Mouse (Mus musculus) MEL (cell line): ENCODE data around the gene Plxna4. TPM values are rescaled to one million over a fixed set of nuclear protein-coding genes. Genes with fewer than 3 reads are reported as not detected.

Experiments used
- DNase-seq: peaks from one replicate; pipeline ENCODE4 v3.0.0; 2011; ENCODE audit warnings: low read depth, low spot score
- H3K27ac ChIP-seq: 2 replicates; pipeline ENCODE4 v1.5.1; 2012; ENCODE audit warnings: low read depth, mild to moderate bottlenecking, control low read depth, low read length, moderate library complexity; ENCODE audit not compliant: control insufficient read depth
- H3K27me3 ChIP-seq, 2 experiments: fragments of 150-350 bp in 1 of 2; sonication (generic) in 1 of 2; 2 replicates each; pipeline ENCODE4 v1.6.1; 2012; ENCODE audit warnings: low read length in 2 of 2, mild to moderate bottlenecking in 2 of 2, improper control_type of control experiment in 1 of 2, moderate library complexity in 1 of 2; ENCODE audit not compliant: insufficient read depth in 2 of 2, control insufficient read depth in 1 of 2
- H3K36me3 ChIP-seq, 2 experiments: 2 replicates each; pipeline ENCODE4 v1.6.1; 2012 to 2014; ENCODE audit warnings: low read length in 2 of 2, improper control_type of control experiment in 1 of 2, inconsistent platforms in 1 of 2, mild to moderate bottlenecking in 1 of 2; ENCODE audit not compliant: insufficient read depth in 2 of 2, control insufficient read depth in 1 of 2
- H3K4me1 ChIP-seq, 2 experiments: fragments of 150-350 bp in 1 of 2; sonication (generic) in 1 of 2; 2 replicates each; pipeline ENCODE4 v1.6.1; 2012; ENCODE audit warnings: low read length in 2 of 2, improper control_type of control experiment in 1 of 2, mild to moderate bottlenecking in 1 of 2; ENCODE audit not compliant: insufficient read depth in 2 of 2, control insufficient read depth in 1 of 2
- H3K4me3 ChIP-seq, 2 experiments: fragments of 150-350 bp in 1 of 2; sonication (generic) in 1 of 2; 2 replicates each; pipeline ENCODE4 v1.5.1; 2012; ENCODE audit warnings: low read depth in 2 of 2, low read length in 2 of 2, mild to moderate bottlenecking in 2 of 2, moderate library complexity in 2 of 2, control low read depth in 1 of 2, improper control_type of control experiment in 1 of 2; ENCODE audit not compliant: control insufficient read depth in 1 of 2, insufficient read depth in 1 of 2
- H3K79me2 ChIP-seq: 2 replicates; pipeline ENCODE4 v1.6.1; 2012; ENCODE audit warnings: mild to moderate bottlenecking, low read length, moderate library complexity; ENCODE audit not compliant: control insufficient read depth, poor library complexity, insufficient read depth
- H3K9ac ChIP-seq: 2 replicates; pipeline ENCODE4 v1.6.1; 2012; ENCODE audit warnings: low read depth, mild to moderate bottlenecking, control low read depth, low read length, moderate library complexity; ENCODE audit not compliant: control insufficient read depth, poor library complexity, severe bottlenecking
- H3K9me3 ChIP-seq: fragments of 150-350 bp; sonication (generic); replicated peaks from 2 replicates; pipeline ENCODE4 v1.6.1; 2012; ENCODE audit warnings: mild to moderate bottlenecking, low read length, improper control_type of control experiment, moderate library complexity; ENCODE audit not compliant: insufficient read depth
- BHLHE40 ChIP-seq: IDR thresholded peaks from 2 replicates; pipeline ENCODE4 v1.6.1; 2012; ENCODE audit warnings: low read depth, mild to moderate bottlenecking, inconsistent platforms, low read length, improper control_type of control experiment, borderline replicate concordance
- CHD1 ChIP-seq: IDR thresholded peaks from 2 replicates; pipeline ENCODE4 v1.6.1; 2012; ENCODE audit warnings: low read depth, mild to moderate bottlenecking, inconsistent platforms, low read length, improper control_type of control experiment
- CHD2 ChIP-seq: IDR thresholded peaks from 2 replicates; pipeline ENCODE4 v1.6.1; 2011; ENCODE audit warnings: low read length, improper control_type of control experiment
- CTCF ChIP-seq, 3 experiments: IDR thresholded peaks in 2 of 3; conservative IDR thresholded peaks in 1 of 3; 2 replicates each; pipeline ENCODE4 v1.5.1; 2011 to 2012; ENCODE audit warnings: low read length in 3 of 3, low read depth in 2 of 3, mild to moderate bottlenecking in 2 of 3, improper control_type of control experiment in 1 of 3, inconsistent platforms in 1 of 3, mixed read lengths in 1 of 3, moderate library complexity in 1 of 3; ENCODE audit not compliant: control insufficient read depth in 1 of 3, insufficient read depth in 1 of 3, poor library complexity in 1 of 3, severe bottlenecking in 1 of 3
- E2F4 ChIP-seq: IDR thresholded peaks from 2 replicates; pipeline ENCODE4 v1.6.1; 2011; ENCODE audit warnings: low read depth, low read length, improper control_type of control experiment, borderline replicate concordance
- ELF1 ChIP-seq: IDR thresholded peaks from 2 replicates; pipeline ENCODE4 v1.6.1; 2014; ENCODE audit warnings: low read depth, mild to moderate bottlenecking, inconsistent platforms, low read length, improper control_type of control experiment, moderate library complexity
- EP300 ChIP-seq, 2 experiments: IDR thresholded peaks; 2 replicates each; pipeline ENCODE4 v1.6.1; 2011; ENCODE audit warnings: improper control_type of control experiment in 2 of 2, low read length in 2 of 2, low read depth in 1 of 2, mild to moderate bottlenecking in 1 of 2
- ETS1 ChIP-seq: IDR thresholded peaks from 2 replicates; pipeline ENCODE4 v1.6.1; 2012; ENCODE audit warnings: low read depth, mild to moderate bottlenecking, inconsistent platforms, low read length, improper control_type of control experiment, moderate library complexity
- GABPA ChIP-seq: IDR thresholded peaks from 2 replicates; pipeline ENCODE4 v1.6.1; 2012; ENCODE audit warnings: low read depth, mild to moderate bottlenecking, inconsistent platforms, low read length, improper control_type of control experiment, moderate library complexity
- JUND ChIP-seq: IDR thresholded peaks from 2 replicates; pipeline ENCODE4 v1.6.1; 2011; ENCODE audit warnings: low read depth, mild to moderate bottlenecking, improper control_type of control experiment, low read length
- MAFK ChIP-seq: IDR thresholded peaks from 2 replicates; pipeline ENCODE4 v1.6.1; 2011; ENCODE audit warnings: low read depth, mild to moderate bottlenecking, low read length, improper control_type of control experiment, borderline replicate concordance
- MAX ChIP-seq: IDR thresholded peaks from 2 replicates; pipeline ENCODE4 v1.6.1; 2011; ENCODE audit warnings: low read length, improper control_type of control experiment
- MAZ ChIP-seq: IDR thresholded peaks from 2 replicates; pipeline ENCODE4 v1.6.1; 2012; ENCODE audit warnings: low read depth, mild to moderate bottlenecking, inconsistent platforms, low read length, improper control_type of control experiment
- MEF2A ChIP-seq: IDR thresholded peaks from 2 replicates; pipeline ENCODE4 v1.6.1; 2014; ENCODE audit warnings: low read depth, mild to moderate bottlenecking, inconsistent platforms, low read length, improper control_type of control experiment; ENCODE audit not compliant: poor library complexity, insufficient replicate concordance, severe bottlenecking; ENCODE audit errors: extremely low read depth
- MXI1 ChIP-seq: IDR thresholded peaks from 2 replicates; pipeline ENCODE4 v1.6.1; 2011; ENCODE audit warnings: mild to moderate bottlenecking, low read depth, low read length, improper control_type of control experiment
- MYC ChIP-seq: IDR thresholded peaks from 2 replicates; pipeline ENCODE4 v1.6.1; 2011; ENCODE audit warnings: low read depth, mild to moderate bottlenecking, low read length, improper control_type of control experiment, moderate library complexity
- NELFE ChIP-seq: IDR thresholded peaks from 2 replicates; pipeline ENCODE4 v1.6.1; 2011; ENCODE audit warnings: low read depth, low read length, improper control_type of control experiment
- POLR2AphosphoS2 ChIP-seq: IDR thresholded peaks from 2 replicates; pipeline ENCODE4 v1.6.1; 2011; ENCODE audit warnings: low read length, improper control_type of control experiment
- POLR2AphosphoS5 ChIP-seq: IDR thresholded peaks from 2 replicates; pipeline ENCODE4 v1.6.1; 2012; ENCODE audit warnings: low read depth, borderline replicate concordance, mild to moderate bottlenecking, inconsistent platforms, low read length, moderate library complexity, mixed read lengths
- RAD21 ChIP-seq: IDR thresholded peaks from 2 replicates; pipeline ENCODE4 v1.6.1; 2011; ENCODE audit warnings: mild to moderate bottlenecking, low read depth, low read length, improper control_type of control experiment
- RCOR1 ChIP-seq: IDR thresholded peaks from 2 replicates; pipeline ENCODE4 v1.6.1; 2012; ENCODE audit warnings: low read depth, mild to moderate bottlenecking, inconsistent platforms, low read length, improper control_type of control experiment
- SIN3A ChIP-seq: IDR thresholded peaks from 2 replicates; pipeline ENCODE4 v1.6.1; 2012; ENCODE audit warnings: low read length, improper control_type of control experiment, inconsistent platforms
- SMC3 ChIP-seq: IDR thresholded peaks from 2 replicates; pipeline ENCODE4 v1.6.1; 2011; ENCODE audit warnings: low read depth, low read length, improper control_type of control experiment
- TAL1 ChIP-seq: IDR thresholded peaks from 2 replicates; pipeline ENCODE4 v1.6.1; 2012; ENCODE audit warnings: mild to moderate bottlenecking, inconsistent platforms, low read length, moderate library complexity, mixed read lengths
- TBP ChIP-seq: IDR thresholded peaks from 2 replicates; pipeline ENCODE4 v1.8.0; 2011; ENCODE audit warnings: low read depth, low read length, improper control_type of control experiment
- UBTF ChIP-seq: IDR thresholded peaks from 2 replicates; pipeline ENCODE4 v1.6.1; 2012; ENCODE audit warnings: low read depth, mild to moderate bottlenecking, inconsistent platforms, low read length, improper control_type of control experiment, moderate library complexity, borderline replicate concordance; ENCODE audit not compliant: insufficient read depth
- USF1 ChIP-seq: IDR thresholded peaks from 2 replicates; pipeline ENCODE4 v1.6.1; 2014; ENCODE audit warnings: low read depth, mild to moderate bottlenecking, inconsistent platforms, low read length, improper control_type of control experiment, moderate library complexity
- ZC3H11A ChIP-seq: IDR thresholded peaks from 2 replicates; pipeline ENCODE4 v1.6.1; 2012; ENCODE audit warnings: low read depth, mild to moderate bottlenecking, inconsistent platforms, low read length, improper control_type of control experiment
- ZMIZ1 ChIP-seq: IDR thresholded peaks from 2 replicates; pipeline ENCODE4 v1.6.1; 2012; ENCODE audit warnings: low read depth, mild to moderate bottlenecking, inconsistent platforms, low read length, improper control_type of control experiment, moderate library complexity
- ZNF384 ChIP-seq: IDR thresholded peaks from 2 replicates; pipeline ENCODE4 v1.6.1; 2012; ENCODE audit warnings: low read depth, mild to moderate bottlenecking, inconsistent platforms, low read length, improper control_type of control experiment
- polyA plus RNA-seq, 2 experiments: library from polyadenylated mRNA; stranded (reverse) in 1 of 2; unstranded in 1 of 2; fragments of >175 nt in 1 of 2; fragments of >200 nt in 1 of 2; gene quantifications; 2 replicates each; pipeline versions ENCODE4 v1.2.1 to v1.2.4; 2012; ENCODE audit warnings: low replicate concordance in 2 of 2, low read depth in 1 of 2; ENCODE audit not compliant: insufficient read length in 2 of 2, insufficient read depth in 1 of 2, missing spikeins in 1 of 2
- total RNA-seq: library from RNA; depleted of rRNA; stranded (reverse); fragments of 300-350 nt; gene quantifications from 2 replicates; pipeline ENCODE4 v1.2.3, GENCODE M21; 2012

Gene Plxna4
- total and polyA plus RNA-seq, 3 experiments = 0.01 TPM; not detected in 2

GRCm38 (mm10) chr6:32199616-32200015 lies 388.4 kb downstream of the Plxna4 start:
- no peak for DNase-seq
- H3K9me3 ChIP-seq = no peaks in the 10 kb centered on the region
- no peak overlapping the region for H3K27ac ChIP-seq
- H3K4me1 ChIP-seq = no peaks in the 10 kb centered on the region
- TF ChIP-seq TAL1 (no peak), ZC3H11A (no peak), JUND (no peak), MXI1 (no peak), ZMIZ1 (no peak), GABPA (no peak), POLR2AphosphoS2 (no peak), USF1 (no peak), NELFE (no peak), ELF1 (no peak), EP300 (IDR thresholded peaks at IDR 0.05; ENCODE audit: low read depth in 1 of 2, low read length in 2 of 2) (no peak), MAX (no peak), CHD2 (no peak), ZNF384 (no peak), UBTF (no peak), CTCF (IDR thresholded peaks at IDR 0.05 in 2 of 3, conservative IDR thresholded peaks at IDR 0.05 in 1 of 3; ENCODE audit: control insufficient read depth in 1 of 3, insufficient read depth in 1 of 3, low read depth in 2 of 3, low read length in 3 of 3, poor library complexity in 1 of 3, severe bottlenecking in 1 of 3) (no peak), MAZ (no peak), MEF2A (no peak), CHD1 (no peak), SIN3A (no peak)
- H3K4me3 ChIP-seq = no peak overlapping the region
- H3K36me3 ChIP-seq = no peaks in the 10 kb centered on the region
- no peak overlapping the region for H3K9ac ChIP-seq
- H3K27me3 ChIP-seq = no peaks in the 10 kb centered on the region
- no peaks in the 10 kb centered on the region for H3K79me2 ChIP-seq

- Histone ChIP-seq H3K9ac (no peak overlapping the region), H3K79me2 (no peaks in the 10 kb centered on the region), H3K27me3 (no peaks in the 10 kb centered on the region), H3K27ac (no peak overlapping the region), H3K4me3 (no peak overlapping the region), H3K4me1 (no peaks in the 10 kb centered on the region), H3K36me3 (no peaks in the 10 kb centered on the region), H3K9me3 (no peaks in the 10 kb centered on the region)
- no peak for DNase-seq
- TF ChIP-seq TAL1 = no peak
- no peak for TF ChIP-seq MAFK
- TF ChIP-seq NELFE = no peak
- TF ChIP-seq POLR2AphosphoS5 = no peak
- no peak for TF ChIP-seq E2F4
- TF ChIP-seq CTCF (IDR thresholded peaks at IDR 0.05 in 2 of 3, conservative IDR thresholded peaks at IDR 0.05 in 1 of 3; ENCODE audit: control insufficient read depth in 1 of 3, insufficient read depth in 1 of 3, low read depth in 2 of 3, low read length in 3 of 3, poor library complexity in 1 of 3, severe bottlenecking in 1 of 3) = no peak
- no peak for TF ChIP-seq ZC3H11A
- no peak for TF ChIP-seq RAD21
- no peak for TF ChIP-seq ETS1
- TF ChIP-seq MXI1 = no peak
- TF ChIP-seq SMC3 = no peak
- TF ChIP-seq RCOR1 = no peak
- no peak for TF ChIP-seq MYC
- no peak for TF ChIP-seq CHD1
- TF ChIP-seq SIN3A = no peak
- TF ChIP-seq MAZ = no peak
- no peak for TF ChIP-seq TBP
- TF ChIP-seq BHLHE40 = no peak
- no peak for TF ChIP-seq GABPA
Measured at GRCm38 (mm10) chr6:32196913-32197312, 391.1 kb downstream of the Plxna4 start.
